Mouse (Mus musculus): ENCODE results near the gene Lcn2. TPM values are rescaled to one million over a fixed set of nuclear protein-coding genes. Genes with fewer than 3 reads are reported as not detected.

The Lcn2 gene
- polyA plus RNA-seq, 1 experiment from 2014 or later = 50.3 TPM

GRCm38 (mm10) chr2:32380001-32380500 is 8.0 kb downstream of the Lcn2 start:
- 88% methylated on average over 7 of the region's 7 CpGs for WGBS
- ATAC-seq (replicated peaks; ENCODE audit: low FRiP score, low read depth) (no peak), DNase-seq (ENCODE audit: low spot score) (no peak)
- no peaks in the 10 kb centered on the region for H3K9me3 ChIP-seq (replicated peaks; ENCODE audit: low read length)
- H3K4me1 ChIP-seq (replicated peaks; ENCODE audit: insufficient read depth, low read length) = peaks cover 5% of the 10 kb centered on the region; the same call in 1 of the 2 replicates
- no peak overlapping the region for H3K27ac ChIP-seq
- no peak overlapping the region for H3K4me2 ChIP-seq (ENCODE audit: low read length)
- H3K27me3 ChIP-seq (ENCODE audit: insufficient read depth, low read length) = no peaks in the 10 kb centered on the region
- no peak overlapping the region for H3K9ac ChIP-seq (ENCODE audit: low read depth, low read length)
- peaks cover 43% of the 10 kb centered on the region for H3K36me3 ChIP-seq (ENCODE audit: insufficient read depth, low read length)
- no peak overlapping the region for H3K4me3 ChIP-seq (replicated peaks; ENCODE audit: low read depth, low read length)
- TF ChIP-seq CTCF (IDR thresholded peaks at IDR 0.05; ENCODE audit: low read depth) = no peak

GRCm38 (mm10) chr2:32376963-32377362 is 11.1 kb downstream of the Lcn2 start:
- no peak for TF ChIP-seq CTCF (IDR thresholded peaks at IDR 0.05; ENCODE audit: low read depth)
- H3K9ac ChIP-seq (ENCODE audit: low read depth, low read length) = no peak overlapping the region
- peaks cover 60% of the 10 kb centered on the region for H3K36me3 ChIP-seq (ENCODE audit: insufficient read depth, low read length)
- ATAC-seq (replicated peaks; ENCODE audit: low FRiP score, low read depth) (no peak), DNase-seq (ENCODE audit: low spot score) (no peak)
- H3K4me3 ChIP-seq (replicated peaks; ENCODE audit: low read depth, low read length) = no peak overlapping the region
- WGBS = 93% methylated on average over 10 of the region's 10 CpGs
- peaks cover 5% of the 10 kb centered on the region; the same call in 1 of the 2 replicates for H3K4me1 ChIP-seq (replicated peaks; ENCODE audit: insufficient read depth, low read length)
- no peaks in the 10 kb centered on the region for H3K27me3 ChIP-seq (ENCODE audit: insufficient read depth, low read length)
- H3K4me2 ChIP-seq (ENCODE audit: low read length) = no peak overlapping the region
- no peak overlapping the region for H3K27ac ChIP-seq
- no peaks in the 10 kb centered on the region for H3K9me3 ChIP-seq (replicated peaks; ENCODE audit: low read length)

GRCm38 (mm10) chr2:32375317-32375940 is 12.6 kb downstream of the Lcn2 start:
- peaks cover 71% of the 10 kb centered on the region for H3K36me3 ChIP-seq (ENCODE audit: insufficient read depth, low read length)
- H3K27ac ChIP-seq = no peak overlapping the region
- no peak overlapping the region for H3K4me3 ChIP-seq (replicated peaks; ENCODE audit: low read depth, low read length)
- no peak for DNase-seq (ENCODE audit: low spot score)
- no peaks in the 10 kb centered on the region for H3K4me1 ChIP-seq (replicated peaks; ENCODE audit: insufficient read depth, low read length)
- no peaks in the 10 kb centered on the region for H3K27me3 ChIP-seq (ENCODE audit: insufficient read depth, low read length)
- H3K9ac ChIP-seq (ENCODE audit: low read depth, low read length) = no peak overlapping the region
- H3K9me3 ChIP-seq (replicated peaks; ENCODE audit: low read length) = no peaks in the 10 kb centered on the region
- 92% methylated on average over 13 of the region's 13 CpGs for WGBS
- TF ChIP-seq CTCF (IDR thresholded peaks at IDR 0.05; ENCODE audit: low read depth) = no peak
- no peak for ATAC-seq (replicated peaks; ENCODE audit: low FRiP score, low read depth)
- H3K4me2 ChIP-seq (ENCODE audit: low read length) = no peak overlapping the region

- 77% methylated on average over 10 of the region's 10 CpGs for WGBS
- H3K9ac ChIP-seq (ENCODE audit: low read depth, low read length) = no peak overlapping the region
- H3K9me3 ChIP-seq (replicated peaks; ENCODE audit: low read length) = no peaks in the 10 kb centered on the region
- H3K27ac ChIP-seq = no peak overlapping the region
- ATAC-seq (replicated peaks; ENCODE audit: low FRiP score, low read depth) (no peak), DNase-seq (ENCODE audit: low spot score) (no peak)
- no peak overlapping the region for H3K4me2 ChIP-seq (ENCODE audit: low read length)
- no peaks in the 10 kb centered on the region for H3K27me3 ChIP-seq (ENCODE audit: insufficient read depth, low read length)
- H3K36me3 ChIP-seq (ENCODE audit: insufficient read depth, low read length) = peaks cover 76% of the 10 kb centered on the region
- H3K4me1 ChIP-seq (replicated peaks; ENCODE audit: insufficient read depth, low read length) = no peaks in the 10 kb centered on the region
- H3K4me3 ChIP-seq (replicated peaks; ENCODE audit: low read depth, low read length) = no peak overlapping the region
- TF ChIP-seq CTCF (IDR thresholded peaks at IDR 0.05; ENCODE audit: low read depth) = no peak
These were observed 13.9 kb downstream of the Lcn2 start for GRCm38 (mm10) chr2:32374191-32374590.

GRCm38 (mm10) chr2:32367315-32367714 is 20.7 kb downstream of the Lcn2 start:
- H3K27me3 ChIP-seq (ENCODE audit: insufficient read depth, low read length) = no peaks in the 10 kb centered on the region
- DNase-seq (ENCODE audit: low spot score) (no peak), ATAC-seq (replicated peaks; ENCODE audit: low FRiP score, low read depth) (no peak)
- H3K9ac ChIP-seq (ENCODE audit: low read depth, low read length) = no peak overlapping the region
- no peak overlapping the region for H3K4me2 ChIP-seq (ENCODE audit: low read length)
- no peaks in the 10 kb centered on the region for H3K9me3 ChIP-seq (replicated peaks; ENCODE audit: low read length)
- no peak for TF ChIP-seq CTCF (IDR thresholded peaks at IDR 0.05; ENCODE audit: low read depth)
- no peak overlapping the region for H3K27ac ChIP-seq
- 90% methylated on average over 5 of the region's 5 CpGs for WGBS
- H3K36me3 ChIP-seq (ENCODE audit: insufficient read depth, low read length) = peaks cover 40% of the 10 kb centered on the region
- H3K4me1 ChIP-seq (replicated peaks; ENCODE audit: insufficient read depth, low read length) = peaks cover 7% of the 10 kb centered on the region; the same call in 1 of the 2 replicates
- H3K4me3 ChIP-seq (replicated peaks; ENCODE audit: low read depth, low read length) = no peak overlapping the region

GRCm38 (mm10) chr2:32364121-32364520 is 23.9 kb downstream of the Lcn2 start:
- Histone ChIP-seq H3K27me3 (ENCODE audit: insufficient read depth, low read length) (no peaks in the 10 kb centered on the region), H3K4me1 (replicated peaks; ENCODE audit: insufficient read depth, low read length) (peaks cover 7% of the 10 kb centered on the region; the same call in 1 of the 2 replicates), H3K4me2 (ENCODE audit: low read length) (peak overlapping the region; percentile 85), H3K4me3 (replicated peaks; ENCODE audit: low read depth, low read length) (peak overlapping the region; percentile 76; the same call in 1 of the 2 replicates), H3K27ac (no peak overlapping the region), H3K9me3 (replicated peaks; ENCODE audit: low read length) (no peaks in the 10 kb centered on the region), H3K9ac (ENCODE audit: low read depth, low read length) (no peak overlapping the region), H3K36me3 (ENCODE audit: insufficient read depth, low read length) (peaks cover 19% of the 10 kb centered on the region)
- no peak for TF ChIP-seq CTCF (IDR thresholded peaks at IDR 0.05; ENCODE audit: low read depth)
- DNase-seq (ENCODE audit: low spot score) = no peak
- ATAC-seq (replicated peaks; ENCODE audit: low FRiP score, low read depth) = no peak
- WGBS = 77% methylated on average over 8 of the region's 8 CpGs
